Mouse (Mus musculus): Measurements from ENCODE around the gene Sgca. TPM values are rescaled to one million over a fixed set of nuclear protein-coding genes. Genes with fewer than 3 reads are reported as not detected.
"Not testable (repeated sequence)": the region's sequence is repeated elsewhere in the genome, so short reads cannot be mapped to it uniquely, and the experiment has no call there.

The Sgca gene
- polyA plus RNA-seq, 1 experiment from 2014 or later, result 1.2 TPM

- 48% methylated on average over 9 of the region's 9 CpGs for WGBS
These were observed 2.2 kb upstream of the Sgca start for GRCm38 (mm10) chr11:94978178-94978915.

DNA sequence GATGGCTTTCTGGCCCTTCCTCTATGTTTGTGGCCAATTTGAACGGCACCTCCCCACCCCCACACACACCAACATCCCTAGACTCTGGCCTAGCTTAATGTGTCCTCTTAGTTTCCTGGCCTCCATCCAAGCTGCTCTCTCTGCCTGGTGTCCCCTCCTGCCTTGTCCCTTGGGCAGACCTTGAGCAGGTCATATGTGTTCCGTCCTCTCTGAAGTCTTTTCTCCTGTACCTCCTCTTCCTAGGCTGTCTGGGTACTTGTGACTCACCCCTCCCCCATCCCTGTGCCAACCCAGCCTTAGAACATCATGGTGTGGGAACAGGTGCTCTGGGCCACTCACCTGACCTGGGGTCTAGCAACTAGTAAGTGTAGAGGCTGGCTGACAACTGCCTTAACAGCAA is 1.2 kb downstream of the Sgca start:
- Histone ChIP-seq H3K36me3 (no peaks in the 10 kb centered on the region), H3K27me3 (0 out of 2 replicates have a peak, but pooled peaks cover 6% of the 10 kb centered on the region), H3K27ac (no peak overlapping the region), H3K4me2 (no peak overlapping the region), H3K4me3 (replicated peaks) (no peak overlapping the region), H3K9ac (no peak overlapping the region), H3K9me3 (replicated peaks) (no peaks in the 10 kb centered on the region), H3K4me1 (peaks cover 17% of the 10 kb centered on the region)
- no peak for ATAC-seq (replicated peaks; ENCODE audit: low FRiP score)
- 70% methylated on average over 2 of the region's 2 CpGs for WGBS

More at GRCm38 (mm10) chr11:94978178-94978915, 2.2 kb upstream of the Sgca start:
- Histone ChIP-seq H3K4me2 (peak overlapping the region; percentile 57), H3K27ac (no peak overlapping the region), H3K27me3 (no peaks in the 10 kb centered on the region), H3K4me3 (replicated peaks) (peak overlapping the region; percentile 33), H3K9me3 (replicated peaks) (no peaks in the 10 kb centered on the region), H3K9ac (peak overlapping the region; percentile 31; the same call in 1 of the 2 replicates), H3K36me3 (no peaks in the 10 kb centered on the region), H3K4me1 (peaks cover 15% of the 10 kb centered on the region)
- peak; percentile 14; the same call in 1 of the 2 replicates for ATAC-seq (replicated peaks; ENCODE audit: low FRiP score)

- Histone ChIP-seq H3K27ac (no peak overlapping the region), H3K9me3 (replicated peaks) (no peaks in the 10 kb centered on the region), H3K4me2 (no peak overlapping the region), H3K36me3 (no peaks in the 10 kb centered on the region), H3K4me1 (peaks cover 2% of the 10 kb centered on the region; the same call in 1 of the 2 replicates), H3K27me3 (0 out of 2 replicates have a peak, but pooled peaks cover 6% of the 10 kb centered on the region), H3K9ac (no peak overlapping the region), H3K4me3 (replicated peaks) (no peak overlapping the region)
- ATAC-seq (replicated peaks; ENCODE audit: low FRiP score), result no peak
- 53% methylated on average over 4 of the region's 4 CpGs for whole genome bisulfite sequencing
These were observed 2.8 kb downstream of the Sgca start for GRCm38 (mm10) chr11:94973313-94973712.

DNA sequence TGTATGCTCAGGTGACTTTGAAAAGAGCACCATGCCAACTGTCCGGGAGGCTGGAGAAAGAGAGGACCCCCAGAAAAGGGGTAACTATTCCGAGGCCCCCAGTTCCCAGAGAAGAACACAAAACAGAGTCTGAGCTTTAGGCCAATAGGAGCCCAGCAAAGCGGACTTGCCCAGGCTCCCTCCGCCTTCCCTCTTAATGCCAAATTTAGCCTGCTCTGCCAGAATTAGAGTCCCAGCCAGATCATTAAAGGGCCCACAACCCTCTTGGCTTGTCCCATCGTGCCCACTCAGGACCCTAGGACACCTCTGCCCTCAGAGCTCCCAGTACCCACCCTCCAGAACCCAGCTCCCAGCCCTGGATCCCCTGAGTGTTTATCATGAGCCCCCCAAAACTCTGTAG is 3.2 kb downstream of the Sgca start:
- ATAC-seq (replicated peaks; ENCODE audit: low FRiP score), result no peak

DNA sequence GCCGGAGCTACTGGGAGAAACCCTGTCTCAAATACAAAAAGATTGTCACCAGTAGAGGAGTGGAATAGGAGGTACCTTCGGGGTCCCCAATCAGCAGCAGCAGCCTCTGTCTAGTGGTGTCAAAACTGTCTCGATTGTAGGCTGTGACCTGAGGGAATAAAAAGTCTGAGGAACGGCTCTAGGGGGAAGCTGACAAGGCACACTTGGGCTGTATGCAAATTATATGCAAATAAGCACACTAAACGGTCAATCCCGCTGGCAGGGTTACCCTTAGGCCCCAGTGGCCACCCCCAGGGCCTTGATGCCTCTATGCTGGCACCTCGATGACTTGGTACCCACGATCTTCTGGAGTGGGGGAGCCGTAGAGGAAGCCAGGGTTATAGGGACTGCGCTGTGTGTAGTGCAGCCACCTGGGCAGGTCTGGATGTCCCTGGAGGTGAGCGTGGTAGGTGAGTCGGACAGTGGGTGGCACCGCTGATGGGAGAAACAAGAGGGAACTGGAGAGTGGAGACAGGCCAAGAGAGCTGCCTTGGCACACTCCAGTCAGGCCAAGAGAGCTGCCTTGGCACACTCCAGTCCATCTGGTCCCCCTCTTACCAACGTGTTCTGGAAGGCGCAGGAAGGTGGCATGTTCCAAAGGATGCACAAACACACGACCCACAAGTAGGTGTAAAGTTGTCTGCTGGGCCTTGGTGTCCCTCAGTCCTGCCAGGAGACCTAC is 4.1 kb downstream of the Sgca start:
- Histone ChIP-seq H3K9me3 (replicated peaks) (no peaks in the 10 kb centered on the region), H3K27ac (no peak overlapping the region), H3K27me3 (0 out of 2 replicates have a peak, but pooled peaks cover 6% of the 10 kb centered on the region), H3K4me3 (replicated peaks) (no peak overlapping the region), H3K36me3 (no peaks in the 10 kb centered on the region), H3K9ac (no peak overlapping the region), H3K4me1 (0 out of 2 replicates have a peak, but pooled peaks cover 2% of the 10 kb centered on the region), H3K4me2 (no peak overlapping the region)
- no peak for ATAC-seq (replicated peaks; ENCODE audit: low FRiP score)
- 61% methylated on average over 16 of the region's 16 CpGs for WGBS

More for the DNA sequence above, 3.2 kb downstream of the Sgca start:
- Histone ChIP-seq H3K9ac (no peak overlapping the region), H3K4me3 (replicated peaks) (no peak overlapping the region), H3K4me2 (no peak overlapping the region), H3K9me3 (replicated peaks) (no peaks in the 10 kb centered on the region), H3K4me1 (0 out of 2 replicates have a peak, but pooled peaks cover 2% of the 10 kb centered on the region), H3K27me3 (0 out of 2 replicates have a peak, but pooled peaks cover 6% of the 10 kb centered on the region), H3K36me3 (no peaks in the 10 kb centered on the region), H3K27ac (no peak overlapping the region)
- WGBS, result 62% methylated on average over 5 of the region's 5 CpGs

- no peak for ATAC-seq (replicated peaks; ENCODE audit: low FRiP score)
- no peak overlapping the region for H3K4me3 ChIP-seq (replicated peaks)
- WGBS, result 60% methylated on average over 15 of the region's 15 CpGs
These were observed 5.8 kb downstream of the Sgca start for GRCm38 (mm10) chr11:94970210-94970943.

DNA sequence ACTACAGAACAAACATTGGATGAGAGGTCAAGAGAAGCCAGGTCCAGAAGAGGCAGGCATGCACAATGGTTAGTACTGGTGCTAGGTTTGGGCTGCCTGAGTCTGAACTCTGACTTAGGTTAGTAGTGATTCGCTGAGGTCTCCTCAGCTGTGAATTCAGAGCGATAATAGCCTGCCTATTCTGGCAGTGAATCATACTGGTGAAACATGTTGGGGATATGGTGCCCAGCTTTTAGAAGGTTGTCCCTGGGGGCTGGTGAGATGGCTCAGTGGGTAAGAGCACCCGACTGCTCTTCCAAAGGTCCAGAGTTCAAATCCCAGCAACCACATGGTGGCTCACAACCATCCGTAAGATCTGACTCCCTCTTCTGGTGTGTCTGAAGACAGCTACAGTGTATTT is 6.4 kb downstream of the Sgca start:
- H3K4me1 ChIP-seq; H3K27me3 ChIP-seq; H3K4me3 ChIP-seq (replicated peaks); ATAC-seq (replicated peaks; ENCODE audit: low FRiP score); H3K9me3 ChIP-seq (replicated peaks); H3K9ac ChIP-seq; H3K27ac ChIP-seq; H3K4me2 ChIP-seq; H3K36me3 ChIP-seq: not testable (repeated sequence)
- WGBS, result 92% methylated on average over 4 of the region's 4 CpGs

More at GRCm38 (mm10) chr11:94970210-94970943, 5.8 kb downstream of the Sgca start:
- H3K4me2 ChIP-seq, result no peak overlapping the region
- H3K27ac ChIP-seq, result no peak overlapping the region
- no peaks in the 10 kb centered on the region for H3K9me3 ChIP-seq (replicated peaks)
- no peak overlapping the region for H3K9ac ChIP-seq
- H3K27me3 ChIP-seq, result 0 out of 2 replicates have a peak, but pooled peaks cover 6% of the 10 kb centered on the region
- H3K4me1 ChIP-seq, result 0 out of 2 replicates have a peak, but pooled peaks cover 2% of the 10 kb centered on the region
- no peaks in the 10 kb centered on the region for H3K36me3 ChIP-seq

DNA sequence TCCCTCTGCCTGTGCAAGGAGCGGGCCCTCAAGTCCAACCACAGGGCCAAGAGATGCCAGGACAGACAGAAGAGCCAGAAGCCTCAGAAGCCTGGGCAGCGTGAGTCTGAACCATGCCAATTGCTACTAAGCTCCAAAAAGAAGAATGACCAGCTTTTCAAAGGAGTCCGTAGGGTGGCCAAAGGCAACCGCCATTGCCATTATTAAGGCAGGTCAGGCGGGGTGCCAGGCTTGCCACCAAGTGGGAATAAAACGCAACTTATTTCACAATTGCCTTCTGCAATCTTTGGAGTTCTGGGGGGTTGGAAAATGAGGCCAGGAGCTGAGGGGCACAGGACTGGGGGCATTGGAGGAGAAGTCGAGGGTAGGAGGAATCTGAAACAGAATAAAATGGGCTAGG is 7.9 kb downstream of the Sgca start:
- H3K9ac ChIP-seq, result no peak overlapping the region
- no peaks in the 10 kb centered on the region for H3K9me3 ChIP-seq (replicated peaks)
- H3K27ac ChIP-seq, result no peak overlapping the region
- ATAC-seq (replicated peaks; ENCODE audit: low FRiP score), result no peak
- no peaks in the 10 kb centered on the region for H3K36me3 ChIP-seq
- 0 out of 2 replicates have a peak, but pooled peaks cover under 1% of the 10 kb centered on the region for H3K4me1 ChIP-seq
- H3K27me3 ChIP-seq, result 0 out of 2 replicates have a peak, but pooled peaks cover 6% of the 10 kb centered on the region
- no peak overlapping the region for H3K4me2 ChIP-seq
- H3K4me3 ChIP-seq (replicated peaks), result no peak overlapping the region
- 80% methylated on average over 7 of the region's 7 CpGs for WGBS

GRCm38 (mm10) chr11:94967419-94967818 is 8.7 kb downstream of the Sgca start, which contains the start of gene Hils1:
Hils1 (plus strand) TSS chr11:94967593.
- Histone ChIP-seq H3K27ac (no peak within 1 kb of the TSS), H3K4me2 (no peak within 1 kb of the TSS), H3K4me1 (peaks cover 6% of the 10 kb centered on the region; the same call in 1 of the 2 replicates), H3K36me3 (no peaks in the 10 kb centered on the region), H3K9me3 (replicated peaks) (no peaks in the 10 kb centered on the region), H3K27me3 (0 out of 2 replicates have a peak, but pooled peaks cover 6% of the 10 kb centered on the region), H3K9ac (no peak within 1 kb of the TSS), H3K4me3 (replicated peaks) (no peak within 1 kb of the TSS)
- WGBS, result 30% methylated on average over 4 of the region's 4 CpGs
- no peak for ATAC-seq (replicated peaks; ENCODE audit: low FRiP score)

GRCm38 (mm10) chr11:94962534-94963101 is 13.5 kb downstream of the Sgca start:
- WGBS, result 65% methylated on average over 5 of the region's 5 CpGs

GRCm38 (mm10) chr11:94958065-94958858 is 17.9 kb downstream of the Sgca start:
- H3K4me1 ChIP-seq, result peaks cover 20% of the 10 kb centered on the region
- H3K9ac ChIP-seq, result no peak overlapping the region
- ATAC-seq (replicated peaks; ENCODE audit: low FRiP score), result peak; percentile 77
- peak overlapping the region; percentile 59 for H3K27ac ChIP-seq
- H3K4me3 ChIP-seq (replicated peaks), result no peak overlapping the region
- H3K4me2 ChIP-seq, result no peak overlapping the region
- H3K36me3 ChIP-seq, result no peaks in the 10 kb centered on the region
- no peaks in the 10 kb centered on the region for H3K9me3 ChIP-seq (replicated peaks)
- WGBS, result 12% methylated on average over 8 of the region's 8 CpGs
- no peaks in the 10 kb centered on the region for H3K27me3 ChIP-seq

More at GRCm38 (mm10) chr11:94962534-94963101, 13.5 kb downstream of the Sgca start:
- H3K4me3 ChIP-seq (replicated peaks), result no peak overlapping the region
- ATAC-seq (replicated peaks; ENCODE audit: low FRiP score), result no peak
- peaks cover 20% of the 10 kb centered on the region for H3K4me1 ChIP-seq
- H3K27ac ChIP-seq, result no peak overlapping the region
- H3K9me3 ChIP-seq (replicated peaks), result no peaks in the 10 kb centered on the region
- no peak overlapping the region for H3K9ac ChIP-seq
- no peaks in the 10 kb centered on the region for H3K27me3 ChIP-seq
- no peak overlapping the region for H3K4me2 ChIP-seq
- no peaks in the 10 kb centered on the region for H3K36me3 ChIP-seq

All from kidney, embryonic 15.5 days (tissue).